Mouse (Mus musculus): ENCODE results near the gene Fam216a.

GRCm38 (mm10) chr5:122402160-122402559 lies 30.0 kb upstream of the Fam216a start:
- TF ChIP-seq CTCF (IDR thresholded peaks at IDR 0.05; ENCODE audit: low read depth): no peak
- TF ChIP-seq EP300 (IDR thresholded peaks at IDR 0.05; ENCODE audit: low read depth): no peak
